Mouse (Mus musculus) kidney, embryonic 15.5 days (tissue): ENCODE results near the gene Mgat5. TPM values are rescaled to one million over a fixed set of nuclear protein-coding genes. Genes with fewer than 3 reads are reported as not detected.

Experiments
- ATAC-seq: fragments of 200-750 bp; cut with Nextera tagmentation; replicated peaks from 2 replicates; pipeline ENCODE4 v1.8.0; 2017; ENCODE audit warnings: moderate TSS enrichment; ENCODE audit not compliant: low FRiP score
- H3K27ac ChIP-seq: fragments of 300-500 bp; sonication (generic); 2 replicates; pipeline ENCODE4 v1.5.1; 2015; ENCODE audit warnings: mild to moderate bottlenecking, inconsistent platforms
- H3K27me3 ChIP-seq: fragments of 300-500 bp; sonication (generic); 2 replicates; pipeline ENCODE4 v1.6.1; 2015; ENCODE audit warnings: inconsistent platforms
- H3K36me3 ChIP-seq: fragments of 300-500 bp; sonication (generic); 2 replicates; pipeline ENCODE4 v1.6.1; 2015; ENCODE audit warnings: inconsistent platforms
- H3K4me1 ChIP-seq: fragments of 300-500 bp; sonication (generic); 2 replicates; pipeline ENCODE4 v1.6.1; 2015; ENCODE audit warnings: inconsistent platforms
- H3K4me2 ChIP-seq: fragments of 300-500 bp; sonication (generic); 2 replicates; pipeline ENCODE4 v1.6.1; 2015; ENCODE audit warnings: moderate library complexity, mild to moderate bottlenecking, inconsistent platforms
- H3K4me3 ChIP-seq: fragments of 300-500 bp; sonication (generic); replicated peaks from 2 replicates; pipeline ENCODE4 v1.5.1; 2015; ENCODE audit warnings: mild to moderate bottlenecking, inconsistent platforms
- H3K9ac ChIP-seq: fragments of 300-500 bp; sonication (generic); 2 replicates; pipeline ENCODE4 v1.6.1; 2015; ENCODE audit warnings: mild to moderate bottlenecking, inconsistent platforms
- H3K9me3 ChIP-seq: fragments of 300-500 bp; sonication (generic); replicated peaks from 2 replicates; pipeline ENCODE4 v1.6.1; 2016; ENCODE audit warnings: inconsistent platforms
- WGBS: fragments of 180-500 bp; shearing (Covaris S2); methylation state at CpG from one replicate; pipeline ENCODE4 v1.1.7; 2015; ENCODE audit warnings: mixed read lengths; 5-methylcytosine and 5-hydroxymethylcytosine counted together
- polyA plus RNA-seq: library from polyadenylated mRNA; unstranded; fragments of >200 nt; fragmentation: Nextera tagmentation; extraction: Ambion mirVana; gene quantifications from 2 replicates; pipeline ENCODE4 v1.2.1, GENCODE M21; 2015

Mgat5 gene
- polyA plus RNA-seq: 8.2 and 8.6 TPM in 2 replicates

- H3K27ac ChIP-seq: peak within 1 kb of the TSS; percentile 99
- H3K27me3 ChIP-seq: no peaks in the 10 kb centered on the region
- H3K9me3 ChIP-seq: no peaks in the 10 kb centered on the region
- H3K9ac ChIP-seq: peak within 1 kb of the TSS; percentile 82
- no peaks in the 10 kb centered on the region for H3K36me3 ChIP-seq
- H3K4me2 ChIP-seq: peak within 1 kb of the TSS; percentile 96
- ATAC-seq: peak; percentile 93
- H3K4me3 ChIP-seq: peak within 1 kb of the TSS; percentile 87
- peaks cover 48% of the 10 kb centered on the region for H3K4me1 ChIP-seq
- under 1% methylated on average over 51 of the region's 51 CpGs for WGBS
Measured at GRCm38 (mm10) chr1:127204817-127205485, at the start of gene Mgat5. Gene Mgat5 (plus strand): TSS chr1:127205015.

- Histone ChIP-seq H3K4me2 (no peak overlapping the region), H3K9me3 (no peaks in the 10 kb centered on the region), H3K27ac (no peak overlapping the region), H3K27me3 (no peaks in the 10 kb centered on the region), H3K4me1 (no peaks in the 10 kb centered on the region), H3K36me3 (no peaks in the 10 kb centered on the region), H3K9ac (no peak overlapping the region), H3K4me3 (no peak overlapping the region)
- 93% methylated on average over 5 of the region's 5 CpGs for WGBS
- no peak for ATAC-seq
Measured at GRCm38 (mm10) chr1:127160118-127160760, 44.6 kb upstream of the Mgat5 start.

- Histone ChIP-seq H3K4me1 (no peaks in the 10 kb centered on the region), H3K9me3 (no peaks in the 10 kb centered on the region), H3K9ac (no peak overlapping the region), H3K4me2 (no peak overlapping the region), H3K4me3 (no peak overlapping the region), H3K27me3 (no peaks in the 10 kb centered on the region), H3K27ac (no peak overlapping the region), H3K36me3 (no peaks in the 10 kb centered on the region)
- ATAC-seq: no peak
- 89% methylated on average over 4 of the region's 4 CpGs for WGBS
Measured at GRCm38 (mm10) chr1:127164589-127165160, 40.1 kb upstream of the Mgat5 start.

- no peak overlapping the region for H3K4me3 ChIP-seq
- H3K9me3 ChIP-seq: no peaks in the 10 kb centered on the region
- H3K36me3 ChIP-seq: no peaks in the 10 kb centered on the region
- ATAC-seq: no peak
- no peaks in the 10 kb centered on the region for H3K27me3 ChIP-seq
- H3K9ac ChIP-seq: no peak overlapping the region
- H3K4me2 ChIP-seq: no peak overlapping the region
- H3K27ac ChIP-seq: no peak overlapping the region
- no peaks in the 10 kb centered on the region for H3K4me1 ChIP-seq
Measured at GRCm38 (mm10) chr1:127166521-127166920, 38.3 kb upstream of the Mgat5 start.

GRCm38 (mm10) chr1:127167586-127167985 lies 37.2 kb upstream of the Mgat5 start:
- Histone ChIP-seq H3K27me3 (no peaks in the 10 kb centered on the region), H3K4me3 (no peak overlapping the region), H3K36me3 (no peaks in the 10 kb centered on the region), H3K4me2 (no peak overlapping the region), H3K9ac (no peak overlapping the region), H3K4me1 (no peaks in the 10 kb centered on the region), H3K9me3 (no peaks in the 10 kb centered on the region), H3K27ac (no peak overlapping the region)
- WGBS: 81% methylated on average over 1 of the region's 1 CpGs
- no peak for ATAC-seq

GRCm38 (mm10) chr1:127168205-127168604 lies 36.6 kb upstream of the Mgat5 start:
- H3K27ac ChIP-seq: no peak overlapping the region
- H3K9ac ChIP-seq: no peak overlapping the region
- no peaks in the 10 kb centered on the region for H3K36me3 ChIP-seq
- no peak overlapping the region for H3K4me3 ChIP-seq
- H3K4me1 ChIP-seq: no peaks in the 10 kb centered on the region
- H3K27me3 ChIP-seq: no peaks in the 10 kb centered on the region
- WGBS: 66% methylated on average over 8 of the region's 8 CpGs
- H3K9me3 ChIP-seq: no peaks in the 10 kb centered on the region
- H3K4me2 ChIP-seq: no peak overlapping the region
- ATAC-seq: no peak

- no peak for ATAC-seq
- Histone ChIP-seq H3K4me3 (no peak overlapping the region), H3K9ac (no peak overlapping the region), H3K9me3 (no peaks in the 10 kb centered on the region), H3K27me3 (no peaks in the 10 kb centered on the region), H3K36me3 (no peaks in the 10 kb centered on the region), H3K4me1 (no peaks in the 10 kb centered on the region), H3K27ac (no peak overlapping the region), H3K4me2 (no peak overlapping the region)
- WGBS: 89% methylated on average over 8 of the region's 8 CpGs
Measured at GRCm38 (mm10) chr1:127169516-127169915, 35.3 kb upstream of the Mgat5 start.

- no peak overlapping the region for H3K4me2 ChIP-seq
- no peaks in the 10 kb centered on the region for H3K4me1 ChIP-seq
- no peaks in the 10 kb centered on the region for H3K27me3 ChIP-seq
- no peaks in the 10 kb centered on the region for H3K9me3 ChIP-seq
- WGBS: 79% methylated on average over 7 of the region's 7 CpGs
- H3K27ac ChIP-seq: no peak overlapping the region
- H3K9ac ChIP-seq: no peak overlapping the region
- H3K4me3 ChIP-seq: no peak overlapping the region
- no peak for ATAC-seq
- H3K36me3 ChIP-seq: no peaks in the 10 kb centered on the region
Measured at GRCm38 (mm10) chr1:127171361-127171760, 33.5 kb upstream of the Mgat5 start.

GRCm38 (mm10) chr1:127173448-127173847 lies 31.4 kb upstream of the Mgat5 start:
- no peak overlapping the region for H3K4me2 ChIP-seq
- H3K4me1 ChIP-seq: no peaks in the 10 kb centered on the region
- no peaks in the 10 kb centered on the region for H3K36me3 ChIP-seq
- ATAC-seq: no peak
- H3K9ac ChIP-seq: no peak overlapping the region
- 78% methylated on average over 3 of the region's 3 CpGs for WGBS
- H3K4me3 ChIP-seq: no peak overlapping the region
- no peak overlapping the region for H3K27ac ChIP-seq
- no peaks in the 10 kb centered on the region for H3K9me3 ChIP-seq
- H3K27me3 ChIP-seq: no peaks in the 10 kb centered on the region

- Histone ChIP-seq H3K9me3 (no peaks in the 10 kb centered on the region), H3K4me1 (no peaks in the 10 kb centered on the region), H3K27me3 (no peaks in the 10 kb centered on the region), H3K4me3 (no peak overlapping the region), H3K36me3 (no peaks in the 10 kb centered on the region), H3K27ac (no peak overlapping the region), H3K9ac (no peak overlapping the region), H3K4me2 (no peak overlapping the region)
- 76% methylated on average over 6 of the region's 6 CpGs for WGBS
- ATAC-seq: no peak
Measured at GRCm38 (mm10) chr1:127192396-127192795, 12.4 kb upstream of the Mgat5 start.

GRCm38 (mm10) chr1:127199186-127199585 lies 5.6 kb upstream of the Mgat5 start:
- Histone ChIP-seq H3K4me3 (no peak overlapping the region), H3K27me3 (no peaks in the 10 kb centered on the region), H3K4me1 (peaks cover 8% of the 10 kb centered on the region), H3K27ac (no peak overlapping the region), H3K36me3 (no peaks in the 10 kb centered on the region), H3K9ac (no peak overlapping the region), H3K4me2 (no peak overlapping the region), H3K9me3 (no peaks in the 10 kb centered on the region)
- 47% methylated on average over 2 of the region's 2 CpGs for WGBS
- no peak for ATAC-seq

- H3K27ac ChIP-seq: no peak overlapping the region
- H3K9ac ChIP-seq: no peak overlapping the region
- no peaks in the 10 kb centered on the region for H3K36me3 ChIP-seq
- H3K4me3 ChIP-seq: no peak overlapping the region
- WGBS: 65% methylated on average over 4 of the region's 4 CpGs
- H3K4me1 ChIP-seq: peaks cover 32% of the 10 kb centered on the region
- no peaks in the 10 kb centered on the region for H3K9me3 ChIP-seq
- H3K4me2 ChIP-seq: no peak overlapping the region
- H3K27me3 ChIP-seq: no peaks in the 10 kb centered on the region
- no peak for ATAC-seq
Measured at GRCm38 (mm10) chr1:127202360-127202759, 2.5 kb upstream of the Mgat5 start.
